Mouse (Mus musculus) liver, adult 2 months (tissue): ENCODE data around the gene Mta1. TPM values are rescaled to one million over a fixed set of nuclear protein-coding genes. Genes with fewer than 3 reads are reported as not detected.

ENCODE experiments used
- DNase-seq: peaks from one replicate; pipeline ENCODE4 v3.0.0-alpha.2; 2011; ENCODE audit warnings: low read depth, low spot score; ENCODE audit errors: extremely low read depth
- H3K27ac ChIP-seq: fragments of 200-500 bp; replicated peaks from 2 replicates; pipeline ENCODE4 v1.5.1; 2012; ENCODE audit warnings: low read depth, mild to moderate bottlenecking, control low read depth, inconsistent platforms, low read length; ENCODE audit not compliant: insufficient read depth
- H3K27me3 ChIP-seq: fragments of 200-500 bp; 2 replicates; pipeline ENCODE4 v1.6.1; 2012; ENCODE audit warnings: mild to moderate bottlenecking, moderate library complexity, low read length, inconsistent platforms; ENCODE audit not compliant: control insufficient read depth, insufficient read depth
- H3K36me3 ChIP-seq: fragments of 200-500 bp; 2 replicates; pipeline ENCODE4 v1.6.1; 2012; ENCODE audit warnings: low read length, inconsistent platforms; ENCODE audit not compliant: control insufficient read depth, insufficient read depth
- H3K4me1 ChIP-seq: fragments of 200-500 bp; 2 replicates; pipeline ENCODE4 v1.6.1; 2011; ENCODE audit warnings: low read length; ENCODE audit not compliant: control insufficient read depth, insufficient read depth
- H3K4me3 ChIP-seq: fragments of 200-500 bp; 2 replicates; pipeline ENCODE4 v1.5.1; 2011; ENCODE audit warnings: low read depth, mild to moderate bottlenecking, control low read depth, low read length, moderate library complexity; ENCODE audit not compliant: insufficient read depth
- H3K79me2 ChIP-seq: fragments of 200-500 bp; 2 replicates; pipeline ENCODE4 v1.6.1; 2012; ENCODE audit warnings: inconsistent platforms, mild to moderate bottlenecking, low read length, moderate library complexity; ENCODE audit not compliant: control insufficient read depth, insufficient read depth
- H3K9ac ChIP-seq: fragments of 200-500 bp; 2 replicates; pipeline ENCODE4 v1.6.1; 2012; ENCODE audit warnings: low read depth, mild to moderate bottlenecking, control low read depth, inconsistent platforms, low read length
- CTCF ChIP-seq: fragments of 200-500 bp; IDR thresholded peaks from 2 replicates; pipeline ENCODE4 v1.5.1; 2011; ENCODE audit warnings: low read depth, low read length, control low read depth
- POLR2A ChIP-seq: fragments of 200-500 bp; IDR thresholded peaks from 2 replicates; pipeline ENCODE4 v1.6.1; 2011; ENCODE audit warnings: low read length, control low read depth; ENCODE audit not compliant: insufficient read depth; ENCODE audit errors: extremely low read depth
- WGBS: fragments of 180-500 bp; shearing (Covaris S2); methylation state at CpG from one replicate; pipeline ENCODE4 v1.1.7; 2018; 5-methylcytosine and 5-hydroxymethylcytosine counted together
- polyA plus RNA-seq: library from polyadenylated mRNA; depleted of rRNA; stranded (reverse); fragments of >200 nt; gene quantifications from 2 replicates; pipeline ENCODE4 v1.2.3, GENCODE M21; 2012
- total RNA-seq: library from RNA; depleted of rRNA; stranded (reverse); fragments of >200 nt; gene quantifications from 2 replicates; pipeline ENCODE4 v1.2.3, GENCODE M21; 2014

Mta1 gene
- total and polyA plus RNA-seq, 2 experiments = 6.0 to 31.7 TPM

- Histone ChIP-seq H3K4me3 (no peak overlapping the region), H3K27me3 (no peaks in the 10 kb centered on the region), H3K4me1 (no peaks in the 10 kb centered on the region), H3K27ac (no peak overlapping the region), H3K79me2 (no peaks in the 10 kb centered on the region), H3K36me3 (peaks cover 7% of the 10 kb centered on the region; the same call in 1 of the 2 replicates), H3K9ac (no peak overlapping the region)
- TF ChIP-seq CTCF = no peak
- no peak for TF ChIP-seq POLR2A
- no peak for DNase-seq
- WGBS = 34% methylated on average over 2 of the region's 2 CpGs
Measured at GRCm38 (mm10) chr12:113132567-113132966, 34.5 kb downstream of the Mta1 start.

- DNase-seq = no peak
- Histone ChIP-seq H3K27me3 (no peaks in the 10 kb centered on the region), H3K4me3 (no peak overlapping the region), H3K27ac (no peak overlapping the region), H3K79me2 (no peaks in the 10 kb centered on the region), H3K4me1 (no peaks in the 10 kb centered on the region), H3K36me3 (peaks cover 7% of the 10 kb centered on the region; the same call in 1 of the 2 replicates), H3K9ac (no peak overlapping the region)
- WGBS = 93% methylated on average over 9 of the region's 9 CpGs
- TF ChIP-seq POLR2A (no peak), CTCF (no peak)
Measured at GRCm38 (mm10) chr12:113133260-113133659, 35.2 kb downstream of the Mta1 start.

DNA sequence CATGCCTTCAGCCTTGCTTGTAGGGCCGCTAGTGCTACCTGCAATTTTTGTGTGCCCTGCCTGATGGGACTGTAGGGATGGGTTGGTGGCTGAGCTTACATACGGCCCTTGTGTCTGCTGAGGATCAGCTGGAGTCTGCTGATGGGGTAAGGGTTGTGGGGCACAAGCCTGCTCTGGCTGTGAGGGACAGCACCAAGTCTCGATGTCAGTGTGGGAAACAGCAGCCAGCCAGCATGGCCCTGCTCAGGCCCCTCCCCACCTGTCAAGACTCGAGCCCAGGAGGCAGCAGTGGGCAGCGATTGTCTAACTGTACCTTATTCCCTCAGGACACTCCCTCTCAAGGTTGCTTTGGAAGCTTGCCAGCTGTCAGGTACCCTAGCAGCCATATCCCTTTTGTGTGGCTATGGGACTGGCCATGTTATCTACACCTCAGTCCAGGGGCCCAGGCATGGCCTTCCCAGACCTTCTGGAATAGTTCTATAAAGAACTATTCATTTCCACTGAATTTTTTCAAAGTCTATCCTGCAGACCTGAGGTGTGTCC is 35.9 kb downstream of the Mta1 start:
- 80% methylated on average over 5 of the region's 5 CpGs for WGBS
- no peak overlapping the region for H3K9ac ChIP-seq
- no peaks in the 10 kb centered on the region for H3K27me3 ChIP-seq
- H3K27ac ChIP-seq = no peak overlapping the region
- H3K36me3 ChIP-seq = peaks cover 7% of the 10 kb centered on the region; the same call in 1 of the 2 replicates
- H3K79me2 ChIP-seq = no peaks in the 10 kb centered on the region
- TF ChIP-seq CTCF (no peak), POLR2A (no peak)
- H3K4me1 ChIP-seq = no peaks in the 10 kb centered on the region
- no peak for DNase-seq
- H3K4me3 ChIP-seq = no peak overlapping the region

DNA sequence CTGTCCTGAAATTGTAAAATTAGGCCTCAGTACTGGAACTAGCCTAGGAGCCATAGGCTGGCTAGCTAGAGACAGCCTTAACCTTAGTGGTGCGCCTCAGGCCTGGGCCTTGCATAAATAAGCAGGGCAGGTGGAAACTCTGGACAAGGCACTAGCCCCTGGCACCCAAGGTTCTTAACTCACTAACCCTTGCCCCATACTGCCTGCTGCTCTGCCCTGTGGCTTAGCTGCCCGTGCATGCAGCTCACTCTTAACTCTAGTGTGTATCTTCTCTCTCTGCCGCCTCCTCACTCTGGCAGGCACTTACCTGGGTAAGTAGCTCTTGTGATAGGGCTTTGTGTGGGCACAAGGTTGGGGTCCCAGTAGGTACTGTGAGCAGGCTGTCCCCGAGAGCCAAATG is 36.4 kb downstream of the Mta1 start:
- Histone ChIP-seq H3K36me3 (peaks cover 7% of the 10 kb centered on the region; the same call in 1 of the 2 replicates), H3K4me3 (no peak overlapping the region), H3K9ac (no peak overlapping the region), H3K27ac (no peak overlapping the region), H3K79me2 (no peaks in the 10 kb centered on the region), H3K4me1 (no peaks in the 10 kb centered on the region), H3K27me3 (no peaks in the 10 kb centered on the region)
- 95% methylated on average over 4 of the region's 4 CpGs for WGBS
- TF ChIP-seq POLR2A (no peak), CTCF (no peak)
- DNase-seq = no peak

GRCm38 (mm10) chr12:113135401-113135800 is 37.3 kb downstream of the Mta1 start:
- no peak overlapping the region for H3K4me3 ChIP-seq
- no peaks in the 10 kb centered on the region for H3K4me1 ChIP-seq
- no peaks in the 10 kb centered on the region for H3K79me2 ChIP-seq
- H3K36me3 ChIP-seq = peaks cover 7% of the 10 kb centered on the region; the same call in 1 of the 2 replicates
- no peaks in the 10 kb centered on the region for H3K27me3 ChIP-seq
- no peak overlapping the region for H3K9ac ChIP-seq
- H3K27ac ChIP-seq = no peak overlapping the region
- no peak for DNase-seq
- no peak for TF ChIP-seq CTCF
- TF ChIP-seq POLR2A = no peak
- 93% methylated on average over 7 of the region's 7 CpGs for WGBS

DNA sequence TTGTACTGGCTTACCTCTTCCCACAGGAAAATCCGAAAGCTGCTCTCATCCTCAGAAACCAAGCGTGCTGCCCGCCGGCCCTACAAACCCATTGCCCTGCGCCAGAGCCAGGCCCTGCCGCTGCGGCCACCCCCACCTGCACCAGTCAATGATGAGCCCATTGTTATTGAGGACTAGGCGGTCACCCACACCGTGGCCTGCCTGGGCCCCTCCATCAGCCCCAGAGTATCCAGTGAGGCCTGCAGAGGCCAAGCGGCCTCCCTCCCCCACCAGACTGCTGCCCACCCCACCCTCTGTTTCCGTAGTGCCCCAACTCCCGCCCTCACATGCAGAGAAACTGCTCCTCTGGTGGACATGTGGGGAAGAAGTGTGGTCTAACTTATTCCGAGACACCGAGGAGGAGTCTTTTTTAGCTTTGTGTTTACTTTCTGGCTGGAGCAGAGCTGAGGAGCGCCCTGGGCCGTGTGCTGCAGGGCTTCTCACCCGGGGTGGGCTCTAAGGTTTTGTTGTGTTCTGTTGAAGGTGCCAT is 38.5 kb downstream of the Mta1 start:
- H3K4me3 ChIP-seq = no peak overlapping the region
- TF ChIP-seq POLR2A = no peak
- no peak for TF ChIP-seq CTCF
- 92% methylated on average over 17 of the region's 17 CpGs for WGBS
- no peak for DNase-seq
- no peak overlapping the region for H3K27ac ChIP-seq
- no peak overlapping the region for H3K9ac ChIP-seq
- no peaks in the 10 kb centered on the region for H3K79me2 ChIP-seq
- H3K4me1 ChIP-seq = peaks cover 3% of the 10 kb centered on the region; the same call in 1 of the 2 replicates
- H3K27me3 ChIP-seq = no peaks in the 10 kb centered on the region
- peaks cover 5% of the 10 kb centered on the region; the same call in 1 of the 2 replicates for H3K36me3 ChIP-seq
